Mouse (Mus musculus) E14TG2a.4 (cell line): ENCODE data around the gene Ccr8.

ENCODE experiments used
- CTCF ChIP-seq: conservative IDR thresholded peaks from 2 replicates; pipeline ENCODE4 v1.5.1; 2014; ENCODE audit warnings: low read length
- NANOG ChIP-seq: IDR thresholded peaks from 2 replicates; pipeline ENCODE4 v1.6.1; 2014; ENCODE audit warnings: borderline replicate concordance, low read length, mixed read lengths
- POU5F1 ChIP-seq: IDR thresholded peaks from 2 replicates; pipeline ENCODE4 v1.6.1; 2014; ENCODE audit warnings: low read length, borderline replicate concordance

DNA sequence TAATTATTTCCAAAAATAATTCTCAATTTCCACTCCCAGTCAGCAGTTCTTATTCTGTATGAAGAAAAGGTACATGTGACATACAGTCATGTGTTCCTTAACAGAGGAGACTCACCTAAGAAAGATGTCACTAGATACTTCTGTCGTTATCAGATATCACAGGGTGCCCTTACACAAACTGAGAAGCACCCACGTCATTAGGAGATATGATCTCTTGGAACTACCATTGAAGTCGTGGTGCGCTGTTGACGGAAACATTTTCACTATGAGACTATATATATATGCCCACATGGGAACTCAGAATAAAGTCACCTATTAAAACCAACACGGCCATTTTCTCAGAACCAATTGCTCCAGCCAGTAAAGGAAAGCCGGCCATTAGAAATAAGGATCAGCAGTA, 17.4 kb upstream of the Ccr8 start:
- TF ChIP-seq CTCF, result no peak
- TF ChIP-seq NANOG, result no peak
- no peak for TF ChIP-seq POU5F1
